Mouse (Mus musculus) testis, adult 2 months (tissue): ENCODE measurements around the gene Upk3bl. TPM values are rescaled to one million over a fixed set of nuclear protein-coding genes. Genes with fewer than 3 reads are reported as not detected.

Experiments used
- H3K27ac ChIP-seq: fragments of 200-500 bp; 2 replicates; pipeline ENCODE4 v1.5.1; 2012; ENCODE audit warnings: low read depth, low read length; ENCODE audit not compliant: control insufficient read depth, insufficient read depth
- H3K27me3 ChIP-seq: fragments of 200-500 bp; 2 replicates; pipeline ENCODE4 v1.6.1; 2012; ENCODE audit warnings: mild to moderate bottlenecking, low read length, moderate library complexity; ENCODE audit not compliant: control insufficient read depth, insufficient read depth
- H3K36me3 ChIP-seq: fragments of 200-500 bp; 2 replicates; pipeline ENCODE4 v1.6.1; 2012; ENCODE audit warnings: mild to moderate bottlenecking, low read length; ENCODE audit not compliant: control insufficient read depth, insufficient read depth
- H3K4me1 ChIP-seq: fragments of 200-500 bp; 2 replicates; pipeline ENCODE4 v1.6.1; 2012; ENCODE audit warnings: low read length; ENCODE audit not compliant: control insufficient read depth, insufficient read depth
- H3K4me3 ChIP-seq: fragments of 200-500 bp; 2 replicates; pipeline ENCODE4 v1.5.1; 2012; ENCODE audit warnings: low read depth, mild to moderate bottlenecking, low read length, moderate library complexity, mixed read lengths; ENCODE audit not compliant: control insufficient read depth
- CTCF ChIP-seq: fragments of 200-500 bp; IDR thresholded peaks from 2 replicates; pipeline ENCODE4 v1.5.1; 2012; ENCODE audit warnings: low read depth, mild to moderate bottlenecking, inconsistent platforms, low read length, moderate library complexity; ENCODE audit not compliant: control insufficient read depth, insufficient read depth, insufficient replicate concordance
- POLR2A ChIP-seq: fragments of 200-500 bp; IDR thresholded peaks from 2 replicates; pipeline ENCODE4 v1.6.1; 2012; ENCODE audit warnings: low read depth, mild to moderate bottlenecking, inconsistent platforms, low read length, moderate library complexity; ENCODE audit not compliant: control insufficient read depth
- polyA plus RNA-seq: library from polyadenylated mRNA; depleted of rRNA; stranded (reverse); fragments of >200 nt; gene quantifications from 2 replicates; pipeline ENCODE4 v1.2.3, GENCODE M21; 2012

The Upk3bl gene
- polyA plus RNA-seq, 1 experiment = 88.3 TPM

- TF ChIP-seq CTCF (no peak), POLR2A (no peak)
These were observed 17.6 kb upstream of the Upk3bl start for GRCm38 (mm10) chr5:136036667-136037066.

GRCm38 (mm10) chr5:136038258-136039214 is 15.8 kb upstream of the Upk3bl start, which contains the start of gene Upk3b:
TSS of gene Upk3b (plus strand) at chr5:136038496.
- TF ChIP-seq POLR2A = no peak
- no peak for TF ChIP-seq CTCF
- no peaks in the 10 kb centered on the region for H3K36me3 ChIP-seq
- no peak within 1 kb of the TSS for H3K27ac ChIP-seq
- no peak within 1 kb of the TSS for H3K4me3 ChIP-seq
- H3K4me1 ChIP-seq = peaks cover 13% of the 10 kb centered on the region
- H3K27me3 ChIP-seq = no peaks in the 10 kb centered on the region

More at GRCm38 (mm10) chr5:136036667-136037066, 17.6 kb upstream of the Upk3bl start:
- Histone ChIP-seq H3K4me3 (no peak overlapping the region), H3K27me3 (no peaks in the 10 kb centered on the region), H3K4me1 (peaks cover 12% of the 10 kb centered on the region), H3K27ac (no peak overlapping the region), H3K36me3 (no peaks in the 10 kb centered on the region)

- no peaks in the 10 kb centered on the region for H3K27me3 ChIP-seq
- no peaks in the 10 kb centered on the region for H3K36me3 ChIP-seq
- no peak for TF ChIP-seq POLR2A
- H3K27ac ChIP-seq = no peak overlapping the region
- peaks cover 13% of the 10 kb centered on the region for H3K4me1 ChIP-seq
- H3K4me3 ChIP-seq = no peak overlapping the region
These were observed 14.1 kb upstream of the Upk3bl start for GRCm38 (mm10) chr5:136040210-136040609.

- Histone ChIP-seq H3K4me3 (no peak overlapping the region), H3K36me3 (no peaks in the 10 kb centered on the region), H3K27me3 (no peaks in the 10 kb centered on the region), H3K4me1 (peaks cover 13% of the 10 kb centered on the region), H3K27ac (no peak overlapping the region)
- TF ChIP-seq CTCF (no peak), POLR2A (no peak)
These were observed 13.0 kb upstream of the Upk3bl start for GRCm38 (mm10) chr5:136041260-136041659.

- Histone ChIP-seq H3K4me3 (no peak overlapping the region), H3K36me3 (no peaks in the 10 kb centered on the region), H3K27me3 (no peaks in the 10 kb centered on the region), H3K4me1 (peaks cover 13% of the 10 kb centered on the region), H3K27ac (no peak overlapping the region)
- no peak for TF ChIP-seq POLR2A
- no peak for TF ChIP-seq CTCF
These were observed 12.6 kb upstream of the Upk3bl start for GRCm38 (mm10) chr5:136041666-136042065.

GRCm38 (mm10) chr5:136044865-136045264 is 9.4 kb upstream of the Upk3bl start:
- H3K36me3 ChIP-seq = no peaks in the 10 kb centered on the region
- H3K27ac ChIP-seq = no peak overlapping the region
- no peak overlapping the region for H3K4me3 ChIP-seq
- H3K4me1 ChIP-seq = peaks cover 13% of the 10 kb centered on the region
- no peaks in the 10 kb centered on the region for H3K27me3 ChIP-seq
- TF ChIP-seq CTCF (peak; percentile 62; the same call in 1 of the 2 replicates), POLR2A (no peak)

- TF ChIP-seq CTCF (no peak; the same call in 1 of the 2 replicates), POLR2A (no peak)
- no peaks in the 10 kb centered on the region for H3K36me3 ChIP-seq
- no peak overlapping the region for H3K4me3 ChIP-seq
- peaks cover 10% of the 10 kb centered on the region for H3K4me1 ChIP-seq
- H3K27me3 ChIP-seq = no peaks in the 10 kb centered on the region
- no peak overlapping the region for H3K27ac ChIP-seq
These were observed 8.9 kb upstream of the Upk3bl start for GRCm38 (mm10) chr5:136045408-136045807.
